14 mouse cellular contexts compared by ENCODE assay signal in genomic region chr9:96685600-96686084, GRCm38 (mm10).
"Had no signal": no experiment of that assay in that cellular context is flagged by ENCODE, and none has a peak within 500 bp of the region (broad histone marks: within the 10 kb centered on the region; RNA-seq: fewer than 3 reads in every experiment).

No protein-coding gene starts in this region.

- H3K9me3 ChIP-seq: limb, embryonic 10.5 days; liver, embryonic 15.5 days; midbrain, embryonic 13.5 days; neural tube, embryonic 15.5 days had no signal

- ATAC-seq: lung, postnatal 0 days; midbrain, embryonic 13.5 days had no signal

- H3K27ac ChIP-seq: limb, embryonic 10.5 days; liver, embryonic 15.5 days; midbrain, embryonic 13.5 days; neural tube, embryonic 15.5 days had no signal

- H3K4me1 ChIP-seq: liver, embryonic 15.5 days; neural tube, embryonic 15.5 days had no signal

- H3K27me3 ChIP-seq: liver, embryonic 15.5 days; midbrain, embryonic 13.5 days; neural tube, embryonic 15.5 days had no signal

- DNase-seq: kidney, adult 18-20 months; kidney, postnatal 10 days; kidney, postnatal 4 days; lung, adult 2 months; lung, postnatal 36 days; right cerebral cortex, postnatal 25 days; thymus, adult 18-20 months; thymus, postnatal 14 days had no signal

- H3K4me3 ChIP-seq: limb, embryonic 10.5 days; liver, embryonic 15.5 days; midbrain, embryonic 13.5 days; myocyte; neural tube, embryonic 15.5 days had no signal
